In the genomic region with DNA sequence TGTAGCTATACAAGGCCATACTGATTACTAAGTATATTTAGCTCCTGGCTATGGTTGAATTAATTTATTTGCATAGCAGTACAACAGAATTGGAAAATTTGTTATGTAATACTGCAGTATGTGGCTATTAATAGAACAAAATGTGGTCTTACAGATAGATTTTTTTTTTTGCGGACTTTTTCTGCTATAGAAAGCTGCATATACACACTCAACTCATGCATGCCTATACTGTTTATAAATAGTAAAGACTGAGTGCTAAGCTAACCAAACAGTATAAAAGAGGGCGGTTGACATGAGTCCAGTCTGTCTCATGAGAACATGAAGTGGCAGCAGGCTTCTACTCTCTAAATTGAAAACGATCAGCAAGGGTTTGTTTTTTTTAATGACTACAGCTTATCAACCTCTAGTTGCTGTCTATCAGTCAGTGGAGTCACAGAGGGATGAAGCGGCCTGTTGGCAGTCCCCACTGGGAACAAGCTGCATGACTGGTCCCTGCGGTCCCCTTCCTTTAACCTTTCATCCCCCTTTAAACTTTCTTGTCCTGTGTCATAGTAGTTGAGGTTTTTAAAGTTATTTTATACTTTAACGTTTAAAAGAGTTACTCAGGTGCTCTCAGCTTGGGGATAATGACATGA, we compare ENCODE assay signal across 20 mouse cellular contexts. TPM values are rescaled to one million over a fixed set of nuclear protein-coding genes. Genes with fewer than 3 reads are reported as not detected.
DNase-seq lines count a peak whose midpoint lies in the region; ATAC-seq and TF ChIP-seq lines count a peak whose summit lies in the region.
"Had no signal": no experiment of that assay in that cellular context is flagged by ENCODE, and none has a peak within 500 bp of the region (broad histone marks: within the 10 kb centered on the region; RNA-seq: fewer than 3 reads in every experiment).

No protein-coding gene starts in this region.

- no peaks in the 10 kb centered on the region for H3K36me3 ChIP-seq in thymus, adult 2 months (ENCODE audit: control insufficient read depth, insufficient read depth, low read length)
- H3K36me3 ChIP-seq: embryonic facial prominence, embryonic 10.5 days; heart, embryonic 13.5 days; hindbrain, embryonic 12.5 days had no signal

- H3K4me3 ChIP-seq in left cerebral cortex, adult 2 months, result no peak overlapping the region
- no peak overlapping the region for H3K4me3 ChIP-seq in thymus, adult 2 months (ENCODE audit: control insufficient read depth, insufficient read depth, low read length)
- H3K4me3 ChIP-seq: embryonic facial prominence, embryonic 10.5 days; forebrain, embryonic 13.5 days; heart, embryonic 13.5 days; hindbrain, embryonic 12.5 days had no signal

- H3K4me1 ChIP-seq in thymus, adult 2 months (replicated peaks; ENCODE audit: control insufficient read depth, insufficient read depth, low read length), result peaks cover 6% of the 10 kb centered on the region; the same call in 1 of the 2 replicates
- H3K4me1 ChIP-seq: embryonic facial prominence, embryonic 10.5 days; hindbrain, embryonic 12.5 days had no signal

- 74% methylated on average over 6 of the region's 6 CpGs for WGBS in thymus, adult 2 months

- no peak for TF ChIP-seq POLR2A in thymus, adult 2 months (IDR thresholded peaks at IDR 0.05; ENCODE audit: control insufficient read depth, extremely low read depth, insufficient read depth, low read length, poor library complexity)

- no peak for DNase-seq in frontal cortex, postnatal 36 days (ENCODE audit: low spot score in 2 of 2)
- no peak for DNase-seq in left cerebral cortex, adult 2 months (ENCODE audit: extremely low spot score in 1 of 2, low spot score in 2 of 2)
- DNase-seq in left cerebral cortex, adult 11 months (ENCODE audit: low spot score), result no peak
- peak; percentile 48 for DNase-seq in A20 (ENCODE audit: low read depth, low spot score)
- no peak for DNase-seq in thymus, adult 2 months
- no peak for DNase-seq in thymus, postnatal 10 days (ENCODE audit: low spot score in 2 of 2)
- DNase-seq: adrenal gland, adult 2 months; adrenal gland, postnatal 25 days; cerebellum, adult 18-20 months; cerebellum, adult 9-11 months; forebrain, postnatal 0 days; gastrocnemius, postnatal 25 days; heart, postnatal 36 days had no signal

- intact Hi-C loops in left cerebral cortex, adult 2 months (cut with DNase I), result no loop called here

- TF ChIP-seq CTCF in left cerebral cortex, adult 2 months (IDR thresholded peaks at IDR 0.05), result no peak
- no peak for TF ChIP-seq CTCF in thymus, adult 2 months (IDR thresholded peaks at IDR 0.05; ENCODE audit: borderline replicate concordance, control insufficient read depth, extremely low read depth, insufficient read depth, low read length, poor library complexity)

- no peaks in the 10 kb centered on the region for H3K27me3 ChIP-seq in thymus, adult 2 months (ENCODE audit: control insufficient read depth, insufficient read depth, low read length)
- H3K27me3 ChIP-seq: forebrain, embryonic 13.5 days; heart, embryonic 13.5 days; hindbrain, embryonic 12.5 days had no signal

- peak overlapping the region; percentile 3; the same call in 1 of the 2 replicates for H3K27ac ChIP-seq in left cerebral cortex, adult 2 months
- H3K27ac ChIP-seq in thymus, adult 2 months (ENCODE audit: control insufficient read depth, insufficient read depth, low read length), result no peak overlapping the region
- H3K27ac ChIP-seq: embryonic facial prominence, embryonic 10.5 days; forebrain, embryonic 13.5 days; heart, embryonic 13.5 days; hindbrain, embryonic 12.5 days had no signal

- peak; percentile 27; the same call in 1 of the 2 replicates for ATAC-seq in frontal cortex, adult (ENCODE audit: low TSS enrichment)
- peak; percentile 32; the same call in 1 of the 2 replicates for ATAC-seq in megakaryocyte progenitor cell, adult 5-6 weeks (replicated peaks; ENCODE audit: poor library complexity)
- ATAC-seq: forebrain, embryonic 13.5 days; forebrain, postnatal 0 days; hindbrain, embryonic 16.5 days had no signal

RNA-seq across cellular contexts. Expression of a gene that starts 8.7 kb away (rescaled TPM):
- 10 to 100 TPM; 90.8 to 94.5 TPM for total RNA-seq in left cerebral cortex, adult 2 months (2021)
- 25.0 and 29.6 TPM in 2 replicates for total RNA-seq in megakaryocyte progenitor cell, adult 5-6 weeks (2015)
- total RNA-seq in megakaryocyte progenitor cell, adult 5-6 weeks (2017), result 28.1 and 28.5 TPM in 2 replicates
- polyA plus RNA-seq in thymus, adult 2 months (2012; rRNA removed), result 11.4 and 13.5 TPM in 2 replicates
